Mouse (Mus musculus): ENCODE measurements around the gene Mcpt2. TPM values are rescaled to one million over a fixed set of nuclear protein-coding genes. Genes with fewer than 3 reads are reported as not detected.

The Mcpt2 gene
- total and polyA plus RNA-seq, 3 experiments: 0.13 TPM; not detected in 2

DNA sequence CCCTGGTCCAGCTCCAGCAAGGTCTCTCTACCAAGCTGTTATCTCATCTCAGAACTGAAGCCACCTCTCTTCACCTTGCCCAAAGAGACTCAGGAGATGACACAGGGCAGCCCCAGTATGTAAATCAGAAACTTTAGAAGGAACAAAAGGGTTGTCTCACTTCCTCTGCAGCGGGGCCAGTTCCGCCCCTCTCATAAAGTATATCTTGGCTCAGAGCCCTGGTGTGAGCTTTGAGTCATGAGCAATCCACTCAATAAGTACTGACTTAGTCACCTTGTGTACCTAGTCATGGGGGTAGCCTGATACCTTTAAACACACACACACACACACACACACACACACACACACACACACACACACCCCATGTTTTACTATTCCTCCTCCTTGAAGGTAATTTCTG lies 7.4 kb upstream of the Mcpt2 start:
- no peaks in the 10 kb centered on the region for H3K27me3 ChIP-seq (replicated peaks)
- TF ChIP-seq MEF2A (IDR thresholded peaks at IDR 0.05; ENCODE audit: borderline replicate concordance, low read depth, low read length): peak; percentile 62; the same call in 1 of the 2 replicates
- TF ChIP-seq NRF1 (IDR thresholded peaks at IDR 0.05; ENCODE audit: low read depth, low read length): no peak
- peak; percentile 56; the same call in 1 of the 2 replicates for TF ChIP-seq BHLHE40 (IDR thresholded peaks at IDR 0.05; ENCODE audit: low read depth, low read length)
- TF ChIP-seq ETS1 (conservative IDR thresholded peaks at IDR 0.05; ENCODE audit: low read depth, low read length): peak; percentile 67
- TF ChIP-seq MAZ (IDR thresholded peaks at IDR 0.05; ENCODE audit: low read depth, low read length): 0 out of 2 replicates have a peak, but pooled peaks have one; percentile 21
- peak; percentile 95 for TF ChIP-seq IRF4 (IDR thresholded peaks at IDR 0.05; ENCODE audit: low read depth, low read length)
- TF ChIP-seq MYC (IDR thresholded peaks at IDR 0.05; ENCODE audit: low read depth, low read length): peak; percentile 28; the same call in 1 of the 2 replicates
- peak; percentile 68; the same call in 1 of the 2 replicates for TF ChIP-seq SIN3A (IDR thresholded peaks at IDR 0.05; ENCODE audit: low read length)
- TF ChIP-seq RCOR1 (conservative IDR thresholded peaks at IDR 0.05; ENCODE audit: low read depth, low read length): no peak; the same call in 1 of the 2 replicates
- TF ChIP-seq CTCF (conservative IDR thresholded peaks at IDR 0.05 in 1 of 2, IDR thresholded peaks at IDR 0.05 in 1 of 2; ENCODE audit: low read depth in 2 of 2, low read length in 2 of 2): no peak
- peak; percentile 31; the same call in 1 of the 2 replicates for TF ChIP-seq JUN (IDR thresholded peaks at IDR 0.05; ENCODE audit: insufficient read depth, low read depth, low read length)
- peak; percentile 78 for TF ChIP-seq TCF12 (IDR thresholded peaks at IDR 0.05; ENCODE audit: low read depth, low read length)
- TF ChIP-seq ELF1 (IDR thresholded peaks at IDR 0.05; ENCODE audit: low read depth, low read length): peak; percentile 68
- peak; percentile 90 for TF ChIP-seq EP300 (IDR thresholded peaks at IDR 0.05; ENCODE audit: low read length)
- TF ChIP-seq GABPA (IDR thresholded peaks at IDR 0.05; ENCODE audit: insufficient replicate concordance, low read depth, low read length): no peak
- 0 out of 2 replicates have a peak, but pooled peaks have one; percentile 46 for TF ChIP-seq TBP (conservative IDR thresholded peaks at IDR 0.05; ENCODE audit: low read depth, low read length)
- TF ChIP-seq HCFC1 (IDR thresholded peaks at IDR 0.05; ENCODE audit: low read depth, low read length): peak; percentile 12; the same call in 1 of the 2 replicates
- TF ChIP-seq RAD21 (IDR thresholded peaks at IDR 0.05; ENCODE audit: low read depth, low read length): no peak; the same call in none of the 2 replicates
- peak; percentile 49; the same call in 1 of the 2 replicates for TF ChIP-seq POLR2A (IDR thresholded peaks at IDR 0.05; ENCODE audit: low read depth, low read length)
- H3K4me3 ChIP-seq (replicated peaks in 1 of 3; ENCODE audit: low read depth in 2 of 3, low read length in 2 of 3, poor library complexity in 1 of 3): no peak overlapping the region
- peak overlapping the region; percentile 58; the same call in 1 of the 2 replicates for H3K27ac ChIP-seq (ENCODE audit: insufficient read depth, low read depth)
- DNase-seq (ENCODE audit: extremely low read depth): peak; percentile 89
- in situ Hi-C loops (cut with MboI; ENCODE audit: low pct_ligation_motif_present, low pct_unique_long_range_greater_than_20kb, low sequenced_read_pairs): no loop called here
- dilution Hi-C loops (cut with MboI; ENCODE audit: extremely low pct_ligation_motif_present, extremely low pct_unique_long_range_greater_than_20kb, low sequenced_read_pairs): no loop called here
- peaks cover 15 to 21% of the 10 kb centered on the region in 2 experiments; a peak in 3 of 4 replicates for H3K4me1 ChIP-seq (ENCODE audit: control insufficient read depth in 1 of 2, insufficient read depth in 2 of 2)
- H3K9me3 ChIP-seq (replicated peaks; ENCODE audit: low read length): no peaks in the 10 kb centered on the region
- H3K9ac ChIP-seq (ENCODE audit: insufficient read depth, low read depth): no peak overlapping the region
- peak overlapping the region; percentile 74 for H3K4me2 ChIP-seq (ENCODE audit: insufficient read depth, low read depth, poor library complexity, severe bottlenecking)
- no peaks in the 10 kb centered on the region for H3K36me3 ChIP-seq (replicated peaks in 1 of 2; ENCODE audit: control insufficient read depth in 1 of 2, insufficient read depth in 1 of 2, low read length in 1 of 2)
- H3K79me2 ChIP-seq (replicated peaks; ENCODE audit: control insufficient read depth, extremely low read depth, insufficient read depth, poor library complexity, severe bottlenecking): no peaks in the 10 kb centered on the region

DNA sequence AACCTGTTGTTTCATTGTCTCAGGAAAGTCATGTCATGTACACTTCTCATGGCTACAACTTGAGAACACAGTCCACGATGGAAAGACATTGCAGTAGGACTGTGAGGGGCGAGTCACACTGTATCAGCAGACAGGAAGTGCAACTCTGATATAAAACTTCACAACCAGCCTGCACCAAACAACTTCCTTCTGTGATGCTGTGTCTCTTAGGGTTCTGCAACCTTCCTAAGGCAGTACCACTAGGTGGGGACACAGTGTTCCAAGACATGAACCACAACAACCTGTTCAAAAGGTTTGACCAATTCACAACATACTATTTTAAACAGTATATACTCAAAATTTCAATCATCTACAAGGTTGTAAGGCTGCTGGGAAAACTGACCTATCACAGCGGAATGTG lies 13.6 kb downstream of the Mcpt2 start:
- Histone ChIP-seq H3K9me3 (replicated peaks; ENCODE audit: low read length) (no peaks in the 10 kb centered on the region), H3K4me3 (replicated peaks in 1 of 3; ENCODE audit: low read depth in 2 of 3, low read length in 2 of 3, poor library complexity in 1 of 3) (no peak overlapping the region), H3K79me2 (replicated peaks; ENCODE audit: control insufficient read depth, extremely low read depth, insufficient read depth, poor library complexity, severe bottlenecking) (no peaks in the 10 kb centered on the region), H3K9ac (ENCODE audit: insufficient read depth, low read depth) (no peak overlapping the region), H3K4me1 (ENCODE audit: control insufficient read depth in 1 of 2, insufficient read depth in 2 of 2) (peaks cover 5 to 10% of the 10 kb centered on the region in 2 experiments), H3K27ac (ENCODE audit: insufficient read depth, low read depth) (no peak overlapping the region), H3K36me3 (replicated peaks in 1 of 2; ENCODE audit: control insufficient read depth in 1 of 2, insufficient read depth in 1 of 2, low read length in 1 of 2) (no peaks in the 10 kb centered on the region), H3K4me2 (ENCODE audit: insufficient read depth, low read depth, poor library complexity, severe bottlenecking) (no peak overlapping the region), H3K27me3 (replicated peaks) (peaks cover 2% of the 10 kb centered on the region)
- in situ Hi-C loops (cut with MboI; ENCODE audit: low pct_ligation_motif_present, low pct_unique_long_range_greater_than_20kb, low sequenced_read_pairs) (no loop called here), dilution Hi-C loops (cut with MboI; ENCODE audit: extremely low pct_ligation_motif_present, extremely low pct_unique_long_range_greater_than_20kb, low sequenced_read_pairs) (no loop called here)
- DNase-seq (ENCODE audit: extremely low read depth): no peak
- peak in 1 of 2 experiments; percentile 8; a peak in 1 of 4 replicates for TF ChIP-seq CTCF (conservative IDR thresholded peaks at IDR 0.05 in 1 of 2, IDR thresholded peaks at IDR 0.05 in 1 of 2; ENCODE audit: low read depth in 2 of 2, low read length in 2 of 2)
- TF ChIP-seq SMC3 (IDR thresholded peaks at IDR 0.05; ENCODE audit: low read depth, low read length): no peak

All from CH12.LX (cell line).